ENCODE assay signal across 8 mouse cellular contexts in the genomic region with DNA sequence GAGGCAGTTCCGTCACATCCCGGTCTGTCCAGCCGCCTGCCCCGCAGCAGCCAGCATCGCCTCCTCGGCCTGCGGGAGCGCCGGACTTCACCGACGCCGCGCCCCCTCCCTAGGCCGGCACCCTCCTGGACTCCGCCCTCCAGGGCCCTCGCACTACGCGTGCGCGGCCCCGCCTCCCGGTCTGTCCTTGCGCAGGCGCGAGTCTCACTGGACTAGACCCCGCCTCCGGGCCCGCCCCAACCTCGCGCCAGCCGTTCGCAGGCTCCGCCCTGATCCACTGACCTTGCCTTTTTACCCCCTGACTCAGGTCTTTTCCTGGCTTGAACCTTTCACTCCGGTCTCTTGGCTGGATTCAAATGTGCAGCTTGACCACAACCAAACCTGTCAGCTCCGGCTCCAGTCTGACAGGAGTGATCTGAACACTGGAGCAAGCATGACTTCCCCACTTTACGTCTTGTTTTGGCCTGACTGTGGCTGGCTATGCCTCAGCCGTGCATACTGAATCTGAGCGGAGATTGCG. TPM values are rescaled to one million over a fixed set of nuclear protein-coding genes. Genes with fewer than 3 reads are reported as not detected.
DNase-seq lines count a peak whose midpoint lies in the region; ATAC-seq and TF ChIP-seq lines count a peak whose summit lies in the region.

A gene (minus strand): TSS at position 150 of the 520 bp plus-strand sequence.

- H3K4me2 ChIP-seq in embryonic facial prominence, embryonic 15.5 days (replicated peaks) = peak within 1 kb of the TSS; percentile 60
- peak within 1 kb of the TSS; percentile 36 for H3K4me2 ChIP-seq in kidney, embryonic 14.5 days (replicated peaks; ENCODE audit: low read depth, low read length)
- peak within 1 kb of the TSS; percentile 57 for H3K4me2 ChIP-seq in limb, embryonic 15.5 days

- H3K9me3 ChIP-seq in embryonic facial prominence, embryonic 15.5 days (replicated peaks) = no peaks in the 10 kb centered on the region
- no peaks in the 10 kb centered on the region for H3K9me3 ChIP-seq in kidney, embryonic 14.5 days (ENCODE audit: control insufficient read depth, low read length)
- no peaks in the 10 kb centered on the region for H3K9me3 ChIP-seq in limb, embryonic 15.5 days

- H3K9ac ChIP-seq in embryonic facial prominence, embryonic 15.5 days = peak within 1 kb of the TSS; percentile 83
- H3K9ac ChIP-seq in kidney, embryonic 14.5 days (ENCODE audit: low read depth, low read length) = peak within 1 kb of the TSS; percentile 94
- peak within 1 kb of the TSS; percentile 71 for H3K9ac ChIP-seq in limb, embryonic 15.5 days

- H3K36me3 ChIP-seq in embryonic facial prominence, embryonic 15.5 days = no peaks in the 10 kb centered on the region
- no peaks in the 10 kb centered on the region for H3K36me3 ChIP-seq in kidney, embryonic 14.5 days (ENCODE audit: control insufficient read depth, insufficient read depth, low read length)
- no peaks in the 10 kb centered on the region for H3K36me3 ChIP-seq in limb, embryonic 15.5 days

- peak; percentile 83 for TF ChIP-seq POLR2A in bone marrow, adult 2 months (IDR thresholded peaks at IDR 0.05; ENCODE audit: borderline replicate concordance, control insufficient read depth, low read depth, low read length)

- DNase-seq in 416B (ENCODE audit: low read depth) = peak; percentile 95
- DNase-seq in heart, adult 9 months (ENCODE audit: low spot score in 2 of 2) = peak; percentile 98 to 99
- DNase-seq in monocyte, adult 2 months (ENCODE audit: low read depth in 1 of 2, low spot score in 2 of 2) = peak; percentile 88 to 99
- peak; percentile 96 for DNase-seq in spleen, postnatal 36 days (ENCODE audit: low spot score in 2 of 2)

- H3K27ac ChIP-seq in bone marrow, adult 2 months (ENCODE audit: control insufficient read depth, insufficient read depth, low read depth, low read length, poor library complexity) = peak within 1 kb of the TSS; percentile 66
- peak within 1 kb of the TSS; percentile 79 for H3K27ac ChIP-seq in embryonic facial prominence, embryonic 15.5 days (replicated peaks)
- peak within 1 kb of the TSS; percentile 90 for H3K27ac ChIP-seq in kidney, embryonic 14.5 days (ENCODE audit: low read depth, low read length)
- H3K27ac ChIP-seq in limb, embryonic 15.5 days = peak within 1 kb of the TSS; percentile 88

- peak; percentile 100 for ATAC-seq in embryonic facial prominence, embryonic 15.5 days (ENCODE audit: insufficient number of reproducible peaks, low FRiP score, low TSS enrichment, low read depth)
- ATAC-seq in kidney, embryonic 14.5 days (ENCODE audit: low FRiP score, low TSS enrichment) = peak; percentile 100
- ATAC-seq in limb, embryonic 15.5 days (ENCODE audit: insufficient number of reproducible peaks, low FRiP score, low TSS enrichment, low read depth) = peak; percentile 100

- under 1% methylated on average over 39 of the region's 39 CpGs for WGBS in bone marrow, adult 2 months
- whole genome bisulfite sequencing in embryonic facial prominence, embryonic 15.5 days = 2% methylated on average over 36 of the region's 39 CpGs
- 2% methylated on average over 39 of the region's 39 CpGs for WGBS in kidney, embryonic 14.5 days
- 2% methylated on average over 39 of the region's 39 CpGs for WGBS in limb, embryonic 15.5 days

- H3K4me1 ChIP-seq in bone marrow, adult 2 months (ENCODE audit: control insufficient read depth, insufficient read depth, low read length) = no peaks in the 10 kb centered on the region; the same call in 1 of the 2 replicates
- peaks cover 15% of the 10 kb centered on the region for H3K4me1 ChIP-seq in embryonic facial prominence, embryonic 15.5 days
- H3K4me1 ChIP-seq in kidney, embryonic 14.5 days (ENCODE audit: control insufficient read depth, insufficient read depth, low read length) = peaks cover 4% of the 10 kb centered on the region; the same call in 1 of the 2 replicates
- peaks cover 9% of the 10 kb centered on the region; the same call in 1 of the 2 replicates for H3K4me1 ChIP-seq in limb, embryonic 15.5 days

- H3K27me3 ChIP-seq in embryonic facial prominence, embryonic 15.5 days = no peaks in the 10 kb centered on the region
- H3K27me3 ChIP-seq in kidney, embryonic 14.5 days (ENCODE audit: control insufficient read depth, insufficient read depth, low read length) = no peaks in the 10 kb centered on the region
- no peaks in the 10 kb centered on the region for H3K27me3 ChIP-seq in limb, embryonic 15.5 days

- H3K4me3 ChIP-seq in bone marrow, adult 2 months (replicated peaks; ENCODE audit: control insufficient read depth, low read depth, low read length) = peak within 1 kb of the TSS; percentile 62
- peak within 1 kb of the TSS; percentile 91 for H3K4me3 ChIP-seq in embryonic facial prominence, embryonic 15.5 days (replicated peaks)
- peak within 1 kb of the TSS; percentile 94 for H3K4me3 ChIP-seq in kidney, embryonic 14.5 days (ENCODE audit: low read length)
- H3K4me3 ChIP-seq in limb, embryonic 15.5 days = peak within 1 kb of the TSS; percentile 97

- no peak for TF ChIP-seq CTCF in bone marrow, adult 2 months (IDR thresholded peaks at IDR 0.05; ENCODE audit: control insufficient read depth, insufficient read depth, low read length)

RNA-seq across cellular contexts. Expression of the gene that starts here (rescaled TPM):
- polyA plus RNA-seq in bone marrow, adult 2 months (2011; ENCODE audit: insufficient read depth, insufficient read length, low replicate concordance, missing spikeins) = 3.5 and 6.8 TPM in 2 replicates
- 45.1 and 51.3 TPM in 2 replicates for polyA plus RNA-seq in embryonic facial prominence, embryonic 15.5 days (2015; fragmentation: Nextera tagmentation; extraction: Ambion mirVana)
- polyA plus RNA-seq in kidney, embryonic 14.5 days (2014; fragmentation: Nextera tagmentation; extraction: Ambion mirVana) = 25.1 and 35.3 TPM in 2 replicates
- 40.1 and 43.8 TPM in 2 replicates for polyA plus RNA-seq in limb, embryonic 15.5 days (2015; fragmentation: Nextera tagmentation; extraction: Ambion mirVana)

Comparison
In these comparisons a context has a peak if more than half of its experiments do, and no peak if none do; other contexts are left out.
1. Peak in every context shown above with its lines: DNase-seq, ATAC-seq, H3K4me3 ChIP-seq and H3K27ac ChIP-seq.